Mouse (Mus musculus): ENCODE measurements around the gene Snap91. TPM values are rescaled to one million over a fixed set of nuclear protein-coding genes. Genes with fewer than 3 reads are reported as not detected.

The Snap91 gene
- polyA plus RNA-seq, 1 experiment from 2014 or later = 0.45 TPM

GRCm38 (mm10) chr9:86734357-86734756 lies 146.1 kb downstream of the Snap91 start:
- Histone ChIP-seq H3K9ac (replicated peaks; ENCODE audit: low read depth) (no peak overlapping the region), H3K4me1 (ENCODE audit: insufficient read depth, low read depth, low read length) (no peaks in the 10 kb centered on the region), H3K4me3 (ENCODE audit: low read depth, low read length) (no peak overlapping the region), H3K27ac (ENCODE audit: low read length) (no peak overlapping the region), H3K27me3 (replicated peaks; ENCODE audit: insufficient read depth, low read length) (no peaks in the 10 kb centered on the region), H3K36me3 (ENCODE audit: insufficient read depth, low read length) (no peaks in the 10 kb centered on the region), H3K4me2 (replicated peaks; ENCODE audit: low read depth, low read length) (no peak overlapping the region), H3K9me3 (ENCODE audit: low read length) (no peaks in the 10 kb centered on the region)
- ATAC-seq = peak; percentile 43; the same call in 1 of the 2 replicates
- no peak for TF ChIP-seq EP300 (IDR thresholded peaks at IDR 0.05)
- no peak for TF ChIP-seq CTCF (IDR thresholded peaks at IDR 0.05)
- peak; percentile 72 for DNase-seq (ENCODE audit: low spot score)

DNA sequence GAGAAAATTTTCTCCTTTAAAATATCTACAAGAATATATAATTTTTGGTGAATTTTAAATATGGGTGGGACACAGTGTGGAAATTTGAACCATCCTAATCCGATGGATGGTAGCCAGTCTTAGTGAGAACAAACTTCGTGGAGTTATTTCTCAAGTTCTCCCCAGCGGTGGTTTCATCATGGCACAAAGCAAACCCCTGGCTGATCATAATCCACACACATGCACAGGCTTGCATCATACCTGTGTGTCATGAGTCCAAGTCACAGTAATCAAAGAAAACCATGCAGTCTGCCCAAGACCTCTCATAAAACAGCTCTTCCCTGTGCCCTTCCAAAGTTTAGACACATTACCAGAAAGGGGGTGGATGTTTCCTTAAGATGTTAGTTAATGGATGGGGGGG lies 150.6 kb downstream of the Snap91 start:
- Histone ChIP-seq H3K27me3 (replicated peaks; ENCODE audit: insufficient read depth, low read length) (no peaks in the 10 kb centered on the region), H3K4me2 (replicated peaks; ENCODE audit: low read depth, low read length) (no peak overlapping the region), H3K27ac (ENCODE audit: low read length) (no peak overlapping the region), H3K36me3 (ENCODE audit: insufficient read depth, low read length) (no peaks in the 10 kb centered on the region), H3K9me3 (ENCODE audit: low read length) (no peaks in the 10 kb centered on the region), H3K4me3 (ENCODE audit: low read depth, low read length) (no peak overlapping the region), H3K9ac (replicated peaks; ENCODE audit: low read depth) (no peak overlapping the region), H3K4me1 (ENCODE audit: insufficient read depth, low read depth, low read length) (no peaks in the 10 kb centered on the region)
- peak; percentile 26; the same call in 1 of the 2 replicates for ATAC-seq
- 83% methylated on average over 3 of the region's 3 CpGs for WGBS
- no peak for DNase-seq (ENCODE audit: low spot score)
- TF ChIP-seq EP300 (IDR thresholded peaks at IDR 0.05) (no peak), CTCF (IDR thresholded peaks at IDR 0.05) (no peak)

DNA sequence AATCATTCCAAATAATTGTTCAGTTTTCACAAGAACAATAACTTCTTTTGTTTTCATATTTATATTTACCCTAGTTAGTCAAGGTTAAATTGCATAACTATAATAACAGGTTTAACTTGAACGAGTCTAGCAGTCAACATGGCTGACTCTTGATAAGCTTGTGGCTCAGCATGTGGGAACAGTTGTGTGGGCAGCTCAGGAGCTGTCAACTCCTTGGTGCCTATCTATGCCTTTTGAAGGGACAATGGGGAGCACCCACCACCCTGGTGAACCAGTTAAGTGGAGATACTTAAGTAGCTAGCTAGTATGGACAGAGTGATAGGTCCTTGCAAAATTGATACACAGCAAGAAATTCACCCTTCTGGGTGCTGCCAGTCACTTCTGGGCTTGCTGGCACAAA lies 151.4 kb downstream of the Snap91 start:
- WGBS = 56% methylated on average over 1 of the region's 1 CpGs
- Histone ChIP-seq H3K27me3 (replicated peaks; ENCODE audit: insufficient read depth, low read length) (no peaks in the 10 kb centered on the region), H3K4me2 (replicated peaks; ENCODE audit: low read depth, low read length) (no peak overlapping the region), H3K4me1 (ENCODE audit: insufficient read depth, low read depth, low read length) (no peaks in the 10 kb centered on the region), H3K4me3 (ENCODE audit: low read depth, low read length) (no peak overlapping the region), H3K9me3 (ENCODE audit: low read length) (no peaks in the 10 kb centered on the region), H3K9ac (replicated peaks; ENCODE audit: low read depth) (no peak overlapping the region), H3K27ac (ENCODE audit: low read length) (0 out of 2 replicates have a peak overlapping the region, but pooled peaks have one; percentile 14), H3K36me3 (ENCODE audit: insufficient read depth, low read length) (no peaks in the 10 kb centered on the region)
- DNase-seq (ENCODE audit: low spot score) = no peak
- ATAC-seq = no peak
- TF ChIP-seq EP300 (IDR thresholded peaks at IDR 0.05) (no peak), CTCF (IDR thresholded peaks at IDR 0.05) (no peak)

DNA sequence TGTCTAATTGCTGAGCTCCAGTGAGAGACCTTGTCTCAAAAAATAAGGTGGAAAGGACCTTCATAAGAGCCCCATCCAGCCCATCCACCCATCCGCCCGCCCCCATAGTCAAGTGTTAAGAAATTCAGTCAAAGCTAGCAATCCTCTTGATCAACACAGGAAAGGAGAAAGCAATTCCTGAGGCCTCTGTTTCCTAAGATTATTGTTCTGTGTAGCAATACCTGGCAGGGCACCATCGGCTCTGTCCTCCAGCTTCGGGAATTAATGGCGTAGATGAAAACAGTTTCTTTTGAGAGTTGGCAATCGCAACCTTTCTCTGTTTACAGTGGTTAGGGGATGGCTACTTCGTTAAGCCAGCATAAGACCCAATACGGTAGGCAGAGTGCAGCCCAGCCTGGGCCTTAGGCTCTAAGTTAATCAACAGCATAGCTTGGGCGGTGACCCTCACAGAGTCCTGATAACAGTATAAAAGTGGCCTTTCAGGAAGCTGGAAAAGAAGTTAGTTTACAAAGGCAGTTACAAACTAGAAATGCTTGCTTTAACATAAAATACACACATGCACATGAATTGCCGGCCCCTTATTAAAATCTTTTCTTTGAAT lies 152.1 kb downstream of the Snap91 start:
- H3K9me3 ChIP-seq (ENCODE audit: low read length) = no peaks in the 10 kb centered on the region
- H3K4me3 ChIP-seq (ENCODE audit: low read depth, low read length) = no peak overlapping the region
- TF ChIP-seq EP300 (IDR thresholded peaks at IDR 0.05) = no peak
- TF ChIP-seq CTCF (IDR thresholded peaks at IDR 0.05) = no peak
- 44% methylated on average over 10 of the region's 10 CpGs for WGBS
- no peaks in the 10 kb centered on the region for H3K27me3 ChIP-seq (replicated peaks; ENCODE audit: insufficient read depth, low read length)
- H3K4me1 ChIP-seq (ENCODE audit: insufficient read depth, low read depth, low read length) = no peaks in the 10 kb centered on the region
- DNase-seq (ENCODE audit: low spot score) = peak; percentile 36
- no peak overlapping the region for H3K4me2 ChIP-seq (replicated peaks; ENCODE audit: low read depth, low read length)
- no peaks in the 10 kb centered on the region for H3K36me3 ChIP-seq (ENCODE audit: insufficient read depth, low read length)
- peak; percentile 58 for ATAC-seq
- peak overlapping the region; percentile 49; the same call in 1 of the 2 replicates for H3K27ac ChIP-seq (ENCODE audit: low read length)
- H3K9ac ChIP-seq (replicated peaks; ENCODE audit: low read depth) = no peak overlapping the region

GRCm38 (mm10) chr9:86726381-86726720 lies 154.1 kb downstream of the Snap91 start:
- no peaks in the 10 kb centered on the region for H3K4me1 ChIP-seq (ENCODE audit: insufficient read depth, low read depth, low read length)
- H3K9me3 ChIP-seq (ENCODE audit: low read length) = no peaks in the 10 kb centered on the region
- 87% methylated on average over 5 of the region's 5 CpGs for WGBS
- no peak overlapping the region for H3K4me3 ChIP-seq (ENCODE audit: low read depth, low read length)
- H3K36me3 ChIP-seq (ENCODE audit: insufficient read depth, low read length) = no peaks in the 10 kb centered on the region
- H3K9ac ChIP-seq (replicated peaks; ENCODE audit: low read depth) = no peak overlapping the region
- TF ChIP-seq EP300 (IDR thresholded peaks at IDR 0.05) = no peak
- TF ChIP-seq CTCF (IDR thresholded peaks at IDR 0.05) = no peak
- ATAC-seq (no peak), DNase-seq (ENCODE audit: low spot score) (no peak)
- H3K27me3 ChIP-seq (replicated peaks; ENCODE audit: insufficient read depth, low read length) = no peaks in the 10 kb centered on the region
- H3K4me2 ChIP-seq (replicated peaks; ENCODE audit: low read depth, low read length) = no peak overlapping the region
- H3K27ac ChIP-seq (ENCODE audit: low read length) = no peak overlapping the region

- no peak for TF ChIP-seq CTCF (IDR thresholded peaks at IDR 0.05)
- TF ChIP-seq EP300 (IDR thresholded peaks at IDR 0.05) = no peak
- 62% methylated on average over 7 of the region's 7 CpGs for WGBS
Observed at GRCm38 (mm10) chr9:86725604-86726380, 154.7 kb downstream of the Snap91 start.

More at GRCm38 (mm10) chr9:86725604-86726380, 154.7 kb downstream of the Snap91 start:
- DNase-seq (ENCODE audit: low spot score) (no peak), ATAC-seq (no peak)
- Histone ChIP-seq H3K4me3 (ENCODE audit: low read depth, low read length) (no peak overlapping the region), H3K36me3 (ENCODE audit: insufficient read depth, low read length) (no peaks in the 10 kb centered on the region), H3K27ac (ENCODE audit: low read length) (no peak overlapping the region), H3K27me3 (replicated peaks; ENCODE audit: insufficient read depth, low read length) (no peaks in the 10 kb centered on the region), H3K4me2 (replicated peaks; ENCODE audit: low read depth, low read length) (no peak overlapping the region), H3K9me3 (ENCODE audit: low read length) (no peaks in the 10 kb centered on the region), H3K9ac (replicated peaks; ENCODE audit: low read depth) (no peak overlapping the region), H3K4me1 (ENCODE audit: insufficient read depth, low read depth, low read length) (no peaks in the 10 kb centered on the region)

All from lung, postnatal 0 days (tissue).